Mouse (Mus musculus) retina, postnatal 7 days (tissue): ENCODE measurements around the gene Clasp2.
"Not testable (repeated sequence)": the region's sequence is repeated elsewhere in the genome, so short reads cannot be mapped to it uniquely, and the experiment has no call there.

Experiments used
- DNase-seq: peaks from one replicate; pipeline ENCODE4 v3.0.0-alpha.2; 2012; ENCODE audit warnings: low read depth, low spot score

Clasp2 gene

GRCm38 (mm10) chr9:113755888-113756719, 14.8 kb downstream of the Clasp2 start:
- no peak for DNase-seq

GRCm38 (mm10) chr9:113758472-113758871, 17.2 kb downstream of the Clasp2 start:
- no peak for DNase-seq

GRCm38 (mm10) chr9:113759684-113760083, 18.4 kb downstream of the Clasp2 start:
- no peak for DNase-seq

DNA sequence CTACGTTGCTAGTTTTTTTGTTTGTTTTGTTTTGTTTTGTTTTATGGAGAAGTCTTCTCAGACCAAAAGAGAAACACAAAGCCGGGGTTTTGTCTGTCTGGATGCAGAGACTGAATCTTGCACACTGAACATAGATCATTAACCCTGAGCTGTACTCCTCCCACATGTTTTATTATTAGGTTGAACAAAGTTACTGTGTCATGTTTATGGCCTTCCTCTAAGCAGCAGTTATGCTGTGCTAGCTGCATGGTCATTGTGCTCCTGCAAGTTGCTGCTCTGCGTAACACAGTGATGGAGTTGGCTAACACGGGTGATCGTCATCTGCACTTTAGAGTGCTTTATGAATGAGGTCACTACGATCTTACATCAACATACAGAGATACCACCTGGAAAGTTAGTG, 21.1 kb downstream of the Clasp2 start:
- DNase-seq = no peak

- DNase-seq = no peak
Observed at GRCm38 (mm10) chr9:113763123-113763522, 21.9 kb downstream of the Clasp2 start.

GRCm38 (mm10) chr9:113770640-113771039, 29.4 kb downstream of the Clasp2 start:
- DNase-seq = no peak

- DNase-seq = no peak
Observed at GRCm38 (mm10) chr9:113780863-113781262, 39.6 kb downstream of the Clasp2 start.

DNA sequence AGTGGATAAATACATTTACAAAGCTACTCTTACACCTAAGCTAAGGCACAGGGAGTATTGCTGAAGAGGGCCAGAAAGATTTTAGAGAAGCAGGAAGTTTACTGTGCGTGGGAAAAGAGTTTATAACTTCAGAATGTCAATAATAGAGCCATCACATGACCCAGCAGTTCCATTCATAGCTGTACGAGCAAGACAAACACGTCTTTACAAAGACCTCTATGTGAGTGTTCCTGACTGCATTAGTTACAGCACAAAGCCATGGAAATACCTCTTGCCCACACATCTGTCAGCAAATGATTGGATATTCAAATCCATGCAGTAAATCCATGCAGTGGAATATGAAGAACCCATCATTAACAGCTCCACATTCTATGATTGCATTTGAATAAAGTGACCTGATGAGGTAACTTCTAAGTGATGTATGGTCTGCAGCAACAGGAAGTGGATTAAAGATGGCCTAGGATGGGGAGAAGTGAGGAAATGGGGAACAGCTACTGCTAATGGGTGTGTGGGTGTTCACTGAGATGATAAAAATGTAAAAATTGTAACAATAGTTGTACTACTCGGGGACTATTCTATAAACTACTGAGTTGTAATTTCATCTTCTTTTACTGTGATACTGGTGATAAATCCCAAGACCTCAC, 41.2 kb downstream of the Clasp2 start:
- DNase-seq = no peak

- DNase-seq = no peak
Observed at GRCm38 (mm10) chr9:113783674-113784073, 42.4 kb downstream of the Clasp2 start.

DNA sequence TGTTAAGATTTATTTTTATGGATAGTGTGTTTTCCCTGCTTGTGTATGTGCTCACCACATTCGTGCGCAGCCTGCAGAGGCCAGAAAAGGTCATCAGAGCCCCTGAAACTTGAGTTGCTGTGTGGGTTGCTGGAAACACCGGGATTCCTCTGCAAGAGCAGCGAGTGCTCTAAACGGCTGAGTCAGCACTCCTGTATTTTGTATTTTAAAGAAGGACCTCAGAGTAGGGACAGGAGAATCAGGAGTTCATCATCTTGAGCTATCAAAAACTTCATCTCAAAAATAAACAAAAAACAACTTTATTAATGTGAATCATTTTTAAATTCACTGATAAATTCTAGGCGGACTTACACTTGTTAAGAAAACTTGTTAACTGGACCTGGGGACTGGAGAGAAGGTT, 48.0 kb downstream of the Clasp2 start:
- not testable (repeated sequence) for DNase-seq

GRCm38 (mm10) chr9:113792651-113793512, 51.6 kb downstream of the Clasp2 start:
- peak; percentile 65 for DNase-seq

DNA sequence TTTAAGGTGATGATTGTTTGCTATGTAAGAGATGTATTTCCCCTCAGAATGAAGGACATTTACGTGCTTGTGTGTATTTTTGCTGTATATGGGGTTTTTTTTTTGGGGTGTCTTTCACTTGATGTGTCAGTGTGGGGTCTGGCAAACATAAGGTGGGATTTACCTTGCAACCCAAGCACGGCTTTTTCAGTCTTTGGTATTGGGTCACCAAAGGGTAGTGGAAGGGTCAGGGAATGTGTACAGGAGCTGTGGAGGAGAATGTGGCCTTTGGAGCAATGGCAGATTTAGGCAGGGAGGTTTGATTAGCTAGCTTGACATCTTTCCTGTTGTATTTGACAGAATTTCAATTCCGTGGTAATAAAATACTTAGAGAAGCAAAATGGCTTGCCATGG, 52.2 kb downstream of the Clasp2 start:
- DNase-seq = no peak

DNA sequence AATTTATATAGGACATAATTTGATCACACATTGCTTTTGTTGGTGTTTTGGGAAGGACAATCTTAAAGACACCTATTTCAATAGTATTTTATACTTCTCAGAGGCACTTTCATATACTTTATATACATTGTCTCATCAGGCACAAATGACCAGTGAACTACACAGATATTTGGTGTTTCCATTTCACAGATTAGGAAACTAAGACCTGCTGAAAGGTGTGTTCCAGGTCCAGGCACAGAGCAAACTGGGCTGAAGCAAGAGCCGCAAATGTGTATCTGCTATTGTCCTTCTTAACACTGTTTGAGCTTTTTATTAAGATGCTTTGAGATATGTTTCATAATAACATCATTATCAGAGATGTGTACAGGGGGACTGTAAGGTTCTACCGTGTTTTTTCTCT, 52.7 kb downstream of the Clasp2 start:
- no peak for DNase-seq

DNA sequence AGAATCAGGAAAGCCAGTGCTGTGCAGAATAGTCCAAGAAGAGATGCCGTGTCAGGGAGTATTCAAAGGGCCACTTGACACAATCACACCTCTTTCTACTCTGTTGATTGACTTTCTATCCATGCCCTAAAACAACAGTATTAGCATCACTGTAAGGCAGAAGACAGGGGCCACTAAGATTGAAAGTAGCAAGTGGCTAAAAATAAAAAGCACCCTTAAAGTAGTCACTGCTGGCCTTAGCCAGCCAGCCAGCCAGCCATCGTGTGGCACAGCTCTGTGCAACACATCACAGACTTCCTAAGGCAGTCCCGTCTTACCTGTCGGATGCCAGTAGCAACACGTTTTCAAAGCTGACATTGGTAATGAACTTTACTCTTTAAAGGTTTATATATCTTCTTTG, 55.9 kb downstream of the Clasp2 start:
- no peak for DNase-seq

GRCm38 (mm10) chr9:113800671-113801070, 59.4 kb downstream of the Clasp2 start:
- no peak for DNase-seq

DNA sequence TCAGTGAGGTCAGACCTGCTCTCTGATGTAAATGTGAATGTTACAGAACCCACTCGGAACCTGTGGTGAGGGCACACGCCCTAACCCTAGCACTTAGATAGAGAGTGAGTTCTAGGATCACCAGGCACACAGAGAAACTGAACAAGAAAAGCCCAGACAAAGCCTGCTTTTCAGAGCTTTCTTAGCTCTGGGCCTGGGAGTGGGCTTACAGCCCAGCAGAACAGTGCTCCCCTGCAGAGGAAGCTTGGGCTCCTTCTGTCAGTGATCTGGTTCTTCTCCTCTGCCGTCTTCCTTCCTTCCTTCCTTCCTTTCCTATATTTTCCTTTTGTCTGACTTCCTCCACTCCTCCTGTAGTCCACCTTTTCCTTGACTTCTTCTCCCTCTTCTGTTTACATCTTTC, 61.5 kb downstream of the Clasp2 start:
- DNase-seq = no peak

DNA sequence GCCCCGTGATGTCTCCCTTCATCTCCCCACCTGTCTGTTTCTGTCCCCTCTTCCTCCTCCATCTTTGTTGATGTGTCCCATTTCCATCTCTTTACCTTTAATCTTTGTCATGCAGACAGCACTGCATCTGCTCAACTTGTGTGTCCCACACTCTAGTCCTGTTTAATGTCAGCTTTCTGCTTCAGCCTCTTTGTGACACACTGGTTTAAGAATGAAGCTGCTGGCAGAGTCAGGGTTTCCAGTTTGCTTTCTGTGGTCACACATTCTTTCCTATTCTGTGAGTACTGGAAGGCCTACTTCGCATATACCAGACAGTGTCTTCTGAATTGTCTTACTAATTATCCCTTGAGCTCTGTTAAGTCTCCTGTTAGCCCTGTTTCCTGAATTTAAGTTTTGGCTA, 62.5 kb downstream of the Clasp2 start:
- DNase-seq = no peak

DNA sequence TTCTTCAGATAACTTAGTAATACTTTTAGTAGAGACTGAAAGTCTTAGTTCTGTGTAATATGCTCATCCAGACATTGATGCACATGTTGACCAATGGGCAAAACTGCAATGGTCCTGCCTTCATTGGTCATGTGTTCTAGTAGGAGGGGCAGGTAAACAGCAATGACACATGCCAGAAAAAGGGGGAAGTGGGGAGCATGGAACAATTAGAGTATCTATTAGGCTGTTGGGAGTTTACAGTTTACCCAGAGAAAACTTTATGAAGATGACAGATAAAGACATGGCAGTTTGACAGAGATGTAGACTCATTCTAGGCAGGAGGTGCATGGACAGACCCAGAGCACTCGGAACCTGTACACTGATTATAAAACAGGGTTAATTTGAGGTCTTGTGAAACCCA, 64.1 kb downstream of the Clasp2 start:
- no peak for DNase-seq

GRCm38 (mm10) chr9:113811327-113811726, 70.1 kb downstream of the Clasp2 start:
- DNase-seq = no peak

GRCm38 (mm10) chr9:113811957-113812670, 70.8 kb downstream of the Clasp2 start:
- DNase-seq = peak; percentile 38

DNA sequence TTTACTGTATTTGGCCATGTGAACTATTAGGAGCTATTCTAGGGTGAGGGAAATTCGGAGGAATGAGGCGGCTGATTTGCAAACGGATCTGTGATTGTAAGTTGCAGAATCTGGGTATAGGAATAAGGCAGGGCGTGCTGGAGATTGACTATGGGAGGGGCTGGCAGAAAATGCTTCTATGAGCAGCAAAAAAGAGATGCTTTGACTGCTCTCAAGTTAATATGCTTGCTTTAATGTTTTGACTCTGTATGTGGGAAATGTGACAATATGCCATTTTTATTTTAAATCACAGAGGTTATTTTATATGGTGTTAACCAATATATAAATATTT, 71.4 kb downstream of the Clasp2 start:
- DNase-seq = no peak

GRCm38 (mm10) chr9:113813086-113813485, 71.8 kb downstream of the Clasp2 start:
- no peak for DNase-seq
